Mouse (Mus musculus) heart, embryonic 15.5 days (tissue): Measurements from ENCODE around the gene Parl. TPM values are rescaled to one million over a fixed set of nuclear protein-coding genes. Genes with fewer than 3 reads are reported as not detected.
A peak's percentile ranks its signal among the peaks of the same experiment; 100 is the strongest.

Source experiments
- ATAC-seq: fragments of 200-750 bp; cut with Nextera tagmentation; replicated peaks from 2 replicates; pipeline ENCODE4 v1.8.0; 2017; ENCODE audit warnings: low read depth, moderate TSS enrichment; ENCODE audit not compliant: insufficient number of reproducible peaks, insufficient read depth, low FRiP score
- H3K27ac ChIP-seq: fragments of 300-500 bp; sonication (generic); 2 replicates; pipeline ENCODE4 v1.5.1; 2015; ENCODE audit warnings: mild to moderate bottlenecking, inconsistent platforms
- H3K27me3 ChIP-seq: fragments of 300-500 bp; sonication (generic); 2 replicates; pipeline ENCODE4 v1.6.1; 2015; ENCODE audit warnings: inconsistent platforms
- H3K36me3 ChIP-seq: fragments of 300-500 bp; sonication (generic); 2 replicates; pipeline ENCODE4 v1.6.1; 2015; ENCODE audit warnings: mild to moderate bottlenecking, inconsistent platforms
- H3K4me1 ChIP-seq: fragments of 300-500 bp; sonication (generic); replicated peaks from 2 replicates; pipeline ENCODE4 v1.6.1; 2015; ENCODE audit warnings: inconsistent platforms
- H3K4me2 ChIP-seq: fragments of 300-500 bp; sonication (generic); 2 replicates; pipeline ENCODE4 v1.6.1; 2015; ENCODE audit warnings: inconsistent platforms, mild to moderate bottlenecking, moderate library complexity
- H3K4me3 ChIP-seq: fragments of 300-500 bp; sonication (generic); 2 replicates; pipeline ENCODE4 v1.5.1; 2015; ENCODE audit warnings: mild to moderate bottlenecking, inconsistent platforms
- H3K9ac ChIP-seq: fragments of 300-500 bp; sonication (generic); 2 replicates; pipeline ENCODE4 v1.6.1; 2015; ENCODE audit warnings: mild to moderate bottlenecking, inconsistent platforms
- H3K9me3 ChIP-seq: fragments of 300-500 bp; sonication (generic); replicated peaks from 2 replicates; pipeline ENCODE4 v1.6.1; 2016; ENCODE audit warnings: inconsistent platforms
- WGBS: fragments of 180-500 bp; shearing (Covaris S2); methylation state at CpG from one replicate; pipeline ENCODE4 v1.1.7; 2015; ENCODE audit warnings: mixed read lengths; 5-methylcytosine and 5-hydroxymethylcytosine counted together
- polyA plus RNA-seq: library from polyadenylated mRNA; unstranded; fragments of >200 nt; fragmentation: Nextera tagmentation; extraction: Ambion mirVana; gene quantifications from 2 replicates; pipeline ENCODE4 v1.2.1, GENCODE M21; 2015

Gene Parl
- polyA plus RNA-seq, 1 experiment from 2014 or later = 63.5 TPM

DNA sequence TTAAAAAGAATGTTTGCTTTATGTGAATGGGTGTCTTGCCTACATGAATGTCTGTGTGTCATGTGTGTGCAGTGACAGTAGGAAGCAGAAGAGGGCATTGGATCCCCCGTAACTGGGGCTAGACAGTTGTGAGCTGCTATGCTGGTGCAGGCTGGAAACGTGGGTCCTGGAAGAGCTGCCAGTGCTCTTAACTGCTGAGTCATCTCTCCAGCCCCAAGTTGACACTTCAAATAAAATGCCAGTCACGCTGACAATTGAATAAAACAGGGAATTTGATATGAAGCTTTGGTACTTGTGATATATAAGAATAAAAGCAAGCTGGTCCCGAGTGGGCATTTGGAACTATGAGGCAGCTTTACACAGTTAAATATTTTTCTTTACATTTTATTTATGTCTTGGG lies 21.9 kb downstream of the Parl start:
- WGBS = 74% methylated on average over 4 of the region's 4 CpGs
- no peaks in the 10 kb centered on the region for H3K27me3 ChIP-seq
- no peak overlapping the region for H3K4me2 ChIP-seq
- no peaks in the 10 kb centered on the region for H3K9me3 ChIP-seq
- peaks cover 60% of the 10 kb centered on the region for H3K36me3 ChIP-seq
- no peak overlapping the region for H3K9ac ChIP-seq
- peaks cover 4% of the 10 kb centered on the region for H3K4me1 ChIP-seq
- no peak for ATAC-seq
- H3K4me3 ChIP-seq = no peak overlapping the region
- no peak overlapping the region for H3K27ac ChIP-seq

DNA sequence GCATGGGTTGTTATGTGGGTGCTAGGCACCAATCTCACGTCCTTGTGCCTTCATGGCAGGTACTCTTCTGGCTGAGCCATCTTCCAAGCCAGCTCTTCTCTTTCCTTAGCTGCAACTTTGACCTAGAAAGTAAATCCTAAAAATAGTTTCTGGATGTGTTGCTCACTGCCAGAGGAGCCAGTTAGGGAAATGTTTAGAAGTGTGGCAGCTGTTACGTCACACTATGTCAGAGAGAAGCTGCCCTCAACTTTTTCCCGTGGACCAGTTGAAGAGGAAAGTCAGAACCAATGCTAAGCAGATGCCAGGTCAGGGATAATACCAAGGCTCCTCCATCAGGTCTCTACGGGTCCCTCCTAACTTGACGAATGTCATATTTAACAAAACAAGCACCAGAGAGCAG lies 22.8 kb downstream of the Parl start:
- no peaks in the 10 kb centered on the region for H3K27me3 ChIP-seq
- H3K9ac ChIP-seq = no peak overlapping the region
- H3K36me3 ChIP-seq = peaks cover 53% of the 10 kb centered on the region
- no peak overlapping the region for H3K4me3 ChIP-seq
- no peak for ATAC-seq
- H3K9me3 ChIP-seq = no peaks in the 10 kb centered on the region
- H3K4me1 ChIP-seq = peaks cover 4% of the 10 kb centered on the region
- WGBS = 74% methylated on average over 5 of the region's 5 CpGs
- no peak overlapping the region for H3K4me2 ChIP-seq
- no peak overlapping the region for H3K27ac ChIP-seq

DNA sequence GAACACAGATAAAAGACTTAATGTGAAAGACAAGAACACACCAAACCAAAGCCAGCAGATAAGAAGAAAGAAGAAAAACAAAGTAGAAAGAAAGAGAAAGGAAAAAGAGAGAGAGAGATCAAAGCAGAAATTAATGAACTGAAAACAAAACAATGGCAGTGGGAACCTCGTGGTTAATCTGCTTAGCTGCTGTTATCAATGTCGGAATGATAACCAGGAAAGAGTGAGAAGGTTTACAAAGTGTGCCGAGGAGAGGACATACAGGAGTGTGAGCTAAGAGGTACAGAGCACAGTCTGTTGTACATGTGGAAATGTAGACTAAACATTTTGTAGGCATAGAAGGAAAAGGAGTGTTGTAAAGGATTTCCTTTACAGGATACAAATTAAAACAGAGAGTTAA lies 29.2 kb downstream of the Parl start:
- no peak overlapping the region for H3K4me2 ChIP-seq
- peaks cover 4% of the 10 kb centered on the region; the same call in 1 of the 2 replicates for H3K4me1 ChIP-seq
- H3K27ac ChIP-seq = no peak overlapping the region
- peaks cover under 1% of the 10 kb centered on the region; the same call in 1 of the 2 replicates for H3K36me3 ChIP-seq
- no peak overlapping the region for H3K4me3 ChIP-seq
- no peak for ATAC-seq
- no peak overlapping the region for H3K9ac ChIP-seq
- H3K9me3 ChIP-seq = no peaks in the 10 kb centered on the region
- 15% methylated on average over 3 of the region's 3 CpGs for WGBS
- H3K27me3 ChIP-seq = no peaks in the 10 kb centered on the region

DNA sequence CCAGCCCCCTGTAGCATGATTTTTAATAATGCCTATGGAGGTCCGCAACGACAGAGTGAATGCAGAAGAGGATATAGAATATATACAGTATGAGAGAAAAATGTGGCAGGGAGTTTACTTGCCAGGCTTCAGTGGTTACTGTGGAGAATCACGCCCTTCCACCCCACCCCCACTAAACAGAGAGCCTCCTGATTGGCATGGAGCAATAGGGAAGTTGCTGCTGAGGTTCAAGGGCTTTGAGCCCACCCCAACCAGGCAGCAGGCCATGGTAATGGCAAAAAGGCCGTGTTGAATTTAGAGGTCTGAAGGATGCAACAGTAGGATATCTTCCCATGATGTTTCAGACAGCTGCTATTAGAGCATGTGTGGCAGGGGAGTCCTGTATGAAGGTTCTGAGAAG lies 30.8 kb downstream of the Parl start:
- Histone ChIP-seq H3K9me3 (no peaks in the 10 kb centered on the region), H3K9ac (no peak overlapping the region), H3K36me3 (no peaks in the 10 kb centered on the region), H3K4me1 (peaks cover 4% of the 10 kb centered on the region; the same call in 1 of the 2 replicates), H3K27me3 (no peaks in the 10 kb centered on the region), H3K27ac (no peak overlapping the region), H3K4me3 (no peak overlapping the region), H3K4me2 (no peak overlapping the region)
- WGBS = 82% methylated on average over 4 of the region's 4 CpGs
- no peak for ATAC-seq

DNA sequence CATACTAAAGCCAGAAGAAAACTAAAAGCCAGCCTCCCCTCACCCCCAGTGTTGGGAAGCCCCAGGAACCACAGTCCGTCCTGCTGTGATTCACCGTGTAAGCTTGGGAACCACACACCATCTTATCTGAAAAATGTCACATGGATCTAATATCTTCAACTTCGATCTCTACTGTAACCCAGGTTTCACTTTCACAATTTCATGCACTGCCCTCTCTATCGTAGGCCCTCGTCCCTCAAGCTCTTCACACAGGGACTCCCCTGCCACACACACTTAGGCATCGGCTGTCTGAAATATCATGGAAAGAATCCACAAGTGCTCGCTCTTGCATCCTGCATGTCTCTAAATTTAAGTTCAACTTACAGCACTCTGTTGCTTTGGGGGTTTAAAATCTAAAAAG lies 37.1 kb downstream of the Parl start:
- H3K9me3 ChIP-seq = no peaks in the 10 kb centered on the region
- no peak overlapping the region for H3K4me2 ChIP-seq
- H3K36me3 ChIP-seq = no peaks in the 10 kb centered on the region
- no peak overlapping the region for H3K9ac ChIP-seq
- no peak overlapping the region for H3K27ac ChIP-seq
- H3K4me3 ChIP-seq = no peak overlapping the region
- 43% methylated on average over 7 of the region's 7 CpGs for WGBS
- no peak for ATAC-seq
- no peaks in the 10 kb centered on the region for H3K4me1 ChIP-seq
- no peaks in the 10 kb centered on the region for H3K27me3 ChIP-seq

DNA sequence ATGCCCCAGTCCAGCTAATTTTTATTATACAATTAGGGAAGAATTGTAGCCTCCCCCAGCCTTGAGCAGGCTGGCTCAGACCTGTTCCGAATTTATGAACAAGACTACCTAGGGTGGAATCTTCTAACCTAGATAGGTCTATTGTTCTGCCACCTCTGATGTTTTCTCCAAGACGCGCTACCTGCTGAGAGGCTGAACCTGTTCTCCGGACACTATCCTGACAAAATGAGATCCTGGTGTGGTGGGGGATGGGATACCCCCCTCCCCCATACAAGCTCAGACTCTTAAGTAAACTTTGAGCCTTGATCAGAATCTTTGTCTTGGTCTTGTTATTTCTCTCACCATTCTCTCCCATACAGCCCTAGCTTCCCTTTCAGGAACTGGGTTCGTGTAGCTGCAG lies 44.3 kb downstream of the Parl start:
- Histone ChIP-seq H3K27me3 (no peaks in the 10 kb centered on the region), H3K4me3 (no peak overlapping the region), H3K36me3 (no peaks in the 10 kb centered on the region), H3K9ac (no peak overlapping the region), H3K27ac (no peak overlapping the region), H3K4me2 (no peak overlapping the region), H3K4me1 (no peaks in the 10 kb centered on the region), H3K9me3 (no peaks in the 10 kb centered on the region)
- no peak for ATAC-seq
- WGBS = 73% methylated on average over 5 of the region's 5 CpGs

DNA sequence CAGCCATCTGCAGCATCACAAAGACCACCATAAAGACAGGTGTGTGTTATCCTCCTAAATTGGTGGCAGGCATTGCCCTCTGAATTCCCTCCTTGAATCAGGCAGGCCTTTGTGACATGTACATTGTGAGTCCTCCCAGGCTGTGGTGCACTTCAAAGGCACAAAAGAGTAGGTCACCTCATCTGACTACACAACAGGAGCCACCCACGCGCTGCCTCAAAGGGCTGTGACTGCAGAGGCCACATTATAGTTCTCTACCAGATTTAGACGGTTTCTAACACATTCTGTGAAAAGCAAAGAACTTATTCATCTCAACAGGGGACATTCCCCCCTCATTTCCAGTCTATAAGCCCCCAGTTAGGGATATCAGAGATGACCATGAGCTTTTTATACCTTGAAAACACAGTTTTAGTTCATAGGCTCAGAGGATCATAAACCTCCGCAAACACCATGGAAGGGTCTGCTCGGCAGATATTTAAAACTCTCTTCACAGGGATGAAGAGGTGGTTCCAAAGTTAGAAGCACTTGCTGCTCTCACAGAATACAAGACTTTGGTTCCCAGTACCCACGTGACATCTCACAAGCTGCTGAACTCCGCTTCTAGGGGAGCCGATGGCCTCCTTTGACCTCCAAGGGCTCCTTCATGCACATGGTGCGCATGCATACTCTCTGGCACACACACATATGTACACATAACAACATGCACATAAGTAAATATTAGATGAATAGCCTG lies 53.6 kb downstream of the Parl start:
- Histone ChIP-seq H3K9me3 (no peaks in the 10 kb centered on the region), H3K4me1 (no peaks in the 10 kb centered on the region), H3K36me3 (no peaks in the 10 kb centered on the region), H3K4me2 (no peak overlapping the region), H3K9ac (no peak overlapping the region), H3K27me3 (no peaks in the 10 kb centered on the region), H3K4me3 (no peak overlapping the region), H3K27ac (no peak overlapping the region)
- ATAC-seq = no peak
- WGBS = 76% methylated on average over 9 of the region's 9 CpGs

DNA sequence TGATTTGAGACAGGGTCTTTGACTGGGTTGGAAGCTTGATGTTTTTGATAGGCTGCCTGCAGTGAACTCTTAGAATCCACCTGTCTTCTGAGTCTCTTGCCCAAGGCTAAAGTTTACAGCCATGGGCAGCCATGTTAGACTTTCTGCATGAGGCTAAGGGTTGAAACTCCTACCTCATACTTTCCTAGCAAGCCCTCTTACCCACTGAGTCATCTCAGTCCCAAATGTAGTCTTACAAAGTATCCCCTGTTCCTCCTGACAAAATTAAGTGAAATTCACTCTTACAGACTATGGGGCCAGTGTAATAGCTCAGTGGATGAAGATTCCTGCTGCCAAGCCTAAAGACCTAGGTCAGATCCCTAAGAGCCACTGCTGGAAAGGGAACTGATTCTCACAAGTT lies 55.1 kb downstream of the Parl start:
- no peak overlapping the region for H3K4me3 ChIP-seq
- H3K9me3 ChIP-seq = no peaks in the 10 kb centered on the region
- no peaks in the 10 kb centered on the region for H3K36me3 ChIP-seq
- H3K27me3 ChIP-seq = no peaks in the 10 kb centered on the region
- H3K27ac ChIP-seq = no peak overlapping the region
- H3K4me1 ChIP-seq = no peaks in the 10 kb centered on the region
- H3K4me2 ChIP-seq = no peak overlapping the region
- H3K9ac ChIP-seq = no peak overlapping the region
- ATAC-seq = no peak

DNA sequence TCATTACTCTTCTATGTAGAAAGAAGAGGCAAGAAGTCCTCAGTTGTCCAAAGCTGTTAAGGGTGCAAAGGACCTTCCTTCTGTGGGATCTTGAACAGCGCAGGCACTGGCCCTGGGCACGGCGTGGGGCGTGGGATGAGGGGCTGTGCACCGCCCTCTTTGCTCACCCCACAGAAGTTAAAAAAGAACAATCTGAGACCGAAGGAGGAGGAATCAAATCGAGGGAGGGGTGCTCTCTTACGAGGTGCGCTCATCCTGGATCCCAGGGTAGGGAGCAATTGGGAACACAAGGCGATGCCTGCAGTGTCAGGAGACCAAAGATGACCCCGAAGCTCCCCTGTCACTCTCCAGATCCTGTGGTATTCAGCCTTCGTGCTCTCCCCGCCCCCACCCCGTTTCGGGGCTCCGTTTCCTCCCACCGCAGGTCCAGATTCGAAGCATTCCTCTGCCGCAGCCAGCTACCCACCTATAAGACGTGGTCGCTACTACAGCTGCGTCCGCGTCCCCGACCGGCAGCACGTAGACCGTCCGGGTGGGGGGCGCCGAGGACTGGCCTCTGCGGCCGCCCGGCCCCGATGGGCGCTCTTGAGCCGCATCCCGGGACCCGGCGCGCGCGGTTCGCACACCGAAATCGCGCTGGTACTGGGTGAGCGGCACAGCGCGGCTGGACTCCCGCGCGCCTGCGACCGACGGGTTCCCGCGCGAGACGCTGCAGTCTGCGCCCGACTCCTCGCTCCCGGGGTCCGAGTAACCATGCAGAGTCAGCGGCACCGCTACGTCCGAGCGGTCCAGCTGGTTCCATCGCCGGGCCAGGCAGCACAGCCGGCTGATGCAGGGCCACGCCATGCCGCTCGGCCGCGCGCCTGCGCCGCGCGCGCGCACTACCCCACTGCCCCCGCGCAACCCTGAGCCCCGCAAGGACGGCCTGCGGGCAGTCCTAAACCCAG lies 61.4 kb downstream of the Parl start, which contains the start of gene Map6d1:
Gene Map6d1 (minus strand): TSS at position 891 of the 947 bp plus-strand sequence.
- Histone ChIP-seq H3K9ac (peak within 1 kb of the TSS; percentile 58), H3K4me2 (peak within 1 kb of the TSS; percentile 92), H3K36me3 (no peaks in the 10 kb centered on the region), H3K9me3 (no peaks in the 10 kb centered on the region), H3K27me3 (peaks cover 13% of the 10 kb centered on the region), H3K27ac (no peak within 1 kb of the TSS), H3K4me1 (peaks cover 9% of the 10 kb centered on the region), H3K4me3 (peak within 1 kb of the TSS; percentile 64)
- peak; percentile 71 for ATAC-seq
- WGBS = under 1% methylated on average over 90 of the region's 90 CpGs

DNA sequence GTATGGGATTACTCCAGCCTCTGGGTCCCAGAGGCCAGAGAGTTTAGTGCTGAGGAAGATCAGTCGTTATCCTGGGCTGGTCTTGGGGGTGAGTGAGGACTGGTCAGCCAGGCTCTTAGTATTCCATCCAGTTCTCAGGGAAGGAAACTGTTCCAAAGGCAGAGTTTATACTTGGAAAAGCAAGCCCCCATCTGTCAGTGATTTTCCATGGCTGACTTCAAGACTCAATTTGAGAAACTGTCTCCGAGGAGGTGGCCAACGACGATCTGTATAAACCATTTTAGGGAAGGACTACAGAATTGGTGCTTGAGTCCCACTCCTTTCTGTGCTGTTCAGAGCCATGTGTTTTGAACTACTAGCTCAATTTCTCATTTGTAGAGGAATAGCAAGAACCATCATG lies 63.5 kb downstream of the Parl start:
- Histone ChIP-seq H3K27me3 (peaks cover 13% of the 10 kb centered on the region), H3K4me3 (no peak overlapping the region), H3K4me2 (no peak overlapping the region), H3K27ac (no peak overlapping the region), H3K4me1 (peaks cover 9% of the 10 kb centered on the region), H3K9ac (no peak overlapping the region), H3K36me3 (no peaks in the 10 kb centered on the region), H3K9me3 (no peaks in the 10 kb centered on the region)
- no peak for ATAC-seq
- WGBS = 86% methylated on average over 4 of the region's 4 CpGs

DNA sequence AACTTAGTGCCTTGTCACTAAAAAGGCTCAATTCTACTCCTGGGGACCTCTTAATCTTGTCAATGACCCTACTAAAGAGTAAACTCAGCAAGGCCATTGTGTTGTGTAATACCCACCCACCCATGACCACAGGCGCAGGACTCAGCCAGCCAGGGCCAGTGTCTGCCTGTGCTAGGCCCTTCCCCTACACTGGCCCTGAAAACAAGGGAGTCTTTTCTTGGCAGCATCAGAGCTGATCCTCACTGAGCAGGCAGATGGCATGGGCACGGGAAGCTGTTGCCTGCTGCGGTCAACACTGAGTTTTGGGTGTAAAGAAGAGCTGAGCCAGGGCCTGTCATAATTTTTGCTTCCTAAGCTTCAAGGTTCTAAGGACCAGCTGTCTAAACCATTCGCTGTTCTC lies 64.8 kb downstream of the Parl start:
- Histone ChIP-seq H3K27me3 (peaks cover 13% of the 10 kb centered on the region), H3K4me1 (peaks cover 9% of the 10 kb centered on the region), H3K27ac (no peak overlapping the region), H3K9me3 (no peaks in the 10 kb centered on the region), H3K4me3 (no peak overlapping the region), H3K9ac (no peak overlapping the region), H3K4me2 (no peak overlapping the region), H3K36me3 (peaks cover 3% of the 10 kb centered on the region; the same call in 1 of the 2 replicates)
- 79% methylated on average over 4 of the region's 4 CpGs for WGBS
- ATAC-seq = no peak
